10 mouse cellular contexts compared by ENCODE assay signal in the genomic region with DNA sequence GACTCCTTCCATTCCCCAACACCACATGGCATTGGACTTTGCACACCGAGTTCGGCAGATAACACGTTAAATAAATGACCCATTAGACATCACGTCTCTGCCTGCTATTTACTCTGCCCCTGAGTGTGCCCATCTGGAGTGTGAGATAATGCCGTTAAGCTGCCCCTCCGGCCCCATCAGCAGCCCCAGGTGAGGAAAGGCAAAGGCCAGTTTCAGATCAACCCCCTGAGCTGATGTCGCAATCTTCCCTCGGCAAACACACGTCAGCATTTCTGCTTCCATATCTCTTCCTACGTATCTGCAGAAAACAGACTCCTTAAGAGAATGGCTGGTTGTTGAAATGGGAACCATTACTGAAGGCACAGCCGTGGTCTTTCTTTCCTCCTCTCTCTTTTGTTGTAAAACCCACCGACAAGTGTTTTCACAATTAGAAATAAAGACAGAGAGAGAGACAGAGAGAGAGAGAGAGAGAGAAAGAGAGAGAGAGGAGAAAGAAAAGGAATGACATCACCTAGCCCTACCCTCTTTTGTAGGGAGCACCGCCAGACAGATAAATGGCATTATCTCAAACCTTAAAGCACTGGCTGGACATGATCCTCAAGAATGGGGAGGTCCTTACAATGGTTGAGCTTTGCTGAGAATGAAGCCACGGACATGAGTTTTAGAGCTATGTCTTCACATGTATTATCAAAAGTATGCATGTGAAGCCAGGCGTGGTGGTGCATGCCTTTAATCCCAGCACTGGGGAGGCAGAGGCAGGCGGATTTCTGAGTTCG. TPM values are rescaled to one million over a fixed set of nuclear protein-coding genes. Genes with fewer than 3 reads are reported as not detected.
DNase-seq lines count a peak whose midpoint lies in the region; ATAC-seq lines count a peak whose summit lies in the region.
"Had no signal": no experiment of that assay in that cellular context is flagged by ENCODE, and none has a peak within 500 bp of the region (broad histone marks: within the 10 kb centered on the region; RNA-seq: fewer than 3 reads in every experiment).

No protein-coding gene starts in this region.

- DNase-seq in adrenal gland, adult 2 months = peak; percentile 28
- no peak for DNase-seq in adrenal gland, postnatal 10 days
- no peak for DNase-seq in layer of hippocampus, adult 9-11 months
- no peak for DNase-seq in forebrain, embryonic 14.5 days (ENCODE audit: low spot score)
- DNase-seq in layer of hippocampus, adult 11-12 months (ENCODE audit: low spot score) = no peak

- peak overlapping the region; percentile 11 to 27; a peak in 3 of 4 replicates for H3K4me3 ChIP-seq in heart, embryonic 14.5 days (ENCODE audit: control insufficient read depth in 1 of 2, insufficient read depth in 1 of 2, low read depth in 1 of 2, low read length in 2 of 2)
- H3K4me3 ChIP-seq in kidney, embryonic 16.5 days (ENCODE audit: low read length) = no peak overlapping the region
- H3K4me3 ChIP-seq in forebrain, embryonic 14.5 days (ENCODE audit: low read depth, low read length) = no peak overlapping the region

- WGBS in heart, embryonic 14.5 days = 19% methylated on average over 17 of the region's 17 CpGs
- 52% methylated on average over 17 of the region's 17 CpGs for WGBS in kidney, embryonic 16.5 days
- 84% methylated on average over 17 of the region's 17 CpGs for WGBS in forebrain, embryonic 14.5 days

- peak overlapping the region; percentile 29 to 49 for H3K27ac ChIP-seq in heart, embryonic 14.5 days (replicated peaks in 1 of 2; ENCODE audit: control insufficient read depth in 1 of 2, insufficient read depth in 1 of 2, low read depth in 2 of 2, low read length in 2 of 2)
- H3K27ac ChIP-seq in kidney, embryonic 16.5 days (ENCODE audit: low read length) = no peak overlapping the region
- no peak overlapping the region for H3K27ac ChIP-seq in forebrain, embryonic 14.5 days (ENCODE audit: low read depth, low read length)

- H3K9me3 ChIP-seq in heart, embryonic 14.5 days (ENCODE audit: control insufficient read depth, low read length) = no peaks in the 10 kb centered on the region
- H3K9me3 ChIP-seq in kidney, embryonic 16.5 days (ENCODE audit: low read length) = no peaks in the 10 kb centered on the region
- no peaks in the 10 kb centered on the region for H3K9me3 ChIP-seq in forebrain, embryonic 14.5 days (replicated peaks; ENCODE audit: control insufficient read depth, low read length)

- ATAC-seq in heart, embryonic 14.5 days (ENCODE audit: insufficient number of reproducible peaks, insufficient read depth, low FRiP score, low read depth) = peak; percentile 69
- ATAC-seq in kidney, embryonic 16.5 days (ENCODE audit: low FRiP score, low TSS enrichment) = peak; percentile 44; the same call in 1 of the 2 replicates
- peak; percentile 90 for ATAC-seq in megakaryocyte progenitor cell, adult 5-6 weeks (replicated peaks; ENCODE audit: poor library complexity)
- no peak for ATAC-seq in forebrain, embryonic 14.5 days

- H3K36me3 ChIP-seq in heart, embryonic 14.5 days (ENCODE audit: control insufficient read depth, insufficient read depth, low read length) = no peaks in the 10 kb centered on the region
- H3K36me3 ChIP-seq in kidney, embryonic 16.5 days (ENCODE audit: insufficient read depth, low read length) = no peaks in the 10 kb centered on the region
- H3K36me3 ChIP-seq in forebrain, embryonic 14.5 days (ENCODE audit: control insufficient read depth, insufficient read depth, low read length) = no peaks in the 10 kb centered on the region

- H3K27me3 ChIP-seq in heart, embryonic 14.5 days (ENCODE audit: control insufficient read depth, insufficient read depth, low read length) = no peaks in the 10 kb centered on the region
- H3K27me3 ChIP-seq in kidney, embryonic 16.5 days (ENCODE audit: insufficient read depth, low read length) = no peaks in the 10 kb centered on the region
- no peaks in the 10 kb centered on the region for H3K27me3 ChIP-seq in forebrain, embryonic 14.5 days (replicated peaks; ENCODE audit: control insufficient read depth, insufficient read depth, low read length)

- H3K9ac ChIP-seq in heart, embryonic 14.5 days (ENCODE audit: low read length) = no peak overlapping the region
- no peak overlapping the region for H3K9ac ChIP-seq in kidney, embryonic 16.5 days (replicated peaks; ENCODE audit: low read length)
- H3K9ac ChIP-seq in forebrain, embryonic 14.5 days (ENCODE audit: low read length) = no peak overlapping the region

- H3K4me1 ChIP-seq in heart, embryonic 14.5 days (ENCODE audit: control insufficient read depth in 2 of 2, insufficient read depth in 2 of 2, low read length in 2 of 2) = peaks cover 12 to 13% of the 10 kb centered on the region in 2 experiments
- H3K4me1 ChIP-seq in kidney, embryonic 16.5 days (ENCODE audit: insufficient read depth, low read length) = peaks cover 5% of the 10 kb centered on the region; the same call in 1 of the 2 replicates
- H3K4me1 ChIP-seq in forebrain, embryonic 14.5 days (ENCODE audit: control insufficient read depth, insufficient read depth, low read length) = no peaks in the 10 kb centered on the region

- peak overlapping the region; percentile 57 for H3K4me2 ChIP-seq in heart, embryonic 14.5 days (ENCODE audit: low read length)
- H3K4me2 ChIP-seq in kidney, embryonic 16.5 days (replicated peaks; ENCODE audit: low read depth, low read length) = no peak overlapping the region
- H3K4me2 ChIP-seq in forebrain, embryonic 14.5 days (ENCODE audit: low read length) = no peak overlapping the region

RNA-seq across cellular contexts. Expression of gene Agfg1, which starts 23.2 kb away (rescaled TPM):
- 10 to 100 TPM; 52.7 to 54.5 TPM for total RNA-seq in adrenal gland, adult 2 months (2021)
- 25.7 and 33.3 TPM in 2 replicates for polyA plus RNA-seq in adrenal gland, adult 2 months (2012; rRNA removed)
- 10 to 100 TPM; 43.1 TPM for total RNA-seq in adrenal gland, postnatal 10 days (2021)
- polyA plus RNA-seq in heart, embryonic 14.5 days (2014; fragmentation: Nextera tagmentation; extraction: Ambion mirVana) = 38.6 and 44.6 TPM in 2 replicates
- 28.0 and 28.2 TPM in 2 replicates for polyA plus RNA-seq in kidney, embryonic 16.5 days (2015; fragmentation: Nextera tagmentation; extraction: Ambion mirVana)
- 43.1 and 48.3 TPM in 2 replicates for total RNA-seq in megakaryocyte progenitor cell, adult 5-6 weeks (2015)
- 31.5 and 36.2 TPM in 2 replicates for total RNA-seq in megakaryocyte progenitor cell, adult 5-6 weeks (2017)
- polyA plus RNA-seq in forebrain, embryonic 14.5 days (2014; fragmentation: Nextera tagmentation; extraction: Ambion mirVana) = 40.4 and 42.3 TPM in 2 replicates

RNA-seq across cellular contexts. Expression of gene Gm47791, which starts 45.1 kb away (rescaled TPM):
- total RNA-seq in adrenal gland, adult 2 months (2021) = not detected
- not detected in 2 replicates for polyA plus RNA-seq in adrenal gland, adult 2 months (2012; rRNA removed)
- total RNA-seq in adrenal gland, postnatal 10 days (2021) = not detected
- polyA plus RNA-seq in heart, embryonic 14.5 days (2014; fragmentation: Nextera tagmentation; extraction: Ambion mirVana) = not detected in 2 replicates
- not detected in 2 replicates for polyA plus RNA-seq in kidney, embryonic 16.5 days (2015; fragmentation: Nextera tagmentation; extraction: Ambion mirVana)
- total RNA-seq in megakaryocyte progenitor cell, adult 5-6 weeks (2015) = not detected in 2 replicates
- total RNA-seq in megakaryocyte progenitor cell, adult 5-6 weeks (2017) = not detected in 2 replicates
- polyA plus RNA-seq in forebrain, embryonic 14.5 days (2014; fragmentation: Nextera tagmentation; extraction: Ambion mirVana) = not detected in 2 replicates
- polyA plus RNA-seq: gonadal fat pad, adult 2 months; neural tube, embryonic 11.5 days had no signal

RNA-seq across cellular contexts. Expression of gene Tm4sf20, which starts 47.9 kb away (rescaled TPM):
- not detected for total RNA-seq in adrenal gland, adult 2 months (2021)
- not detected in 2 replicates for polyA plus RNA-seq in adrenal gland, adult 2 months (2012; rRNA removed)
- not detected for total RNA-seq in adrenal gland, postnatal 10 days (2021)
- not detected in 2 replicates for polyA plus RNA-seq in heart, embryonic 14.5 days (2014; fragmentation: Nextera tagmentation; extraction: Ambion mirVana)
- 1.1 and 1.7 TPM in 2 replicates for polyA plus RNA-seq in kidney, embryonic 16.5 days (2015; fragmentation: Nextera tagmentation; extraction: Ambion mirVana)
- total RNA-seq in megakaryocyte progenitor cell, adult 5-6 weeks (2015) = not detected in 2 replicates
- total RNA-seq in megakaryocyte progenitor cell, adult 5-6 weeks (2017) = not detected in 2 replicates
- not detected in 2 replicates for polyA plus RNA-seq in forebrain, embryonic 14.5 days (2014; fragmentation: Nextera tagmentation; extraction: Ambion mirVana)
- polyA plus RNA-seq: gonadal fat pad, adult 2 months had no signal

Comparison
In these comparisons a context has a peak if more than half of its experiments do, and no peak if none do; other contexts are left out.
1. H3K27ac ChIP-seq: peak in heart, embryonic 14.5 days (2 of 2); none in kidney, embryonic 16.5 days (single experiment) and forebrain, embryonic 14.5 days (single experiment).
2. H3K4me3 ChIP-seq: peak in heart, embryonic 14.5 days (2 of 2); none in kidney, embryonic 16.5 days (single experiment) and forebrain, embryonic 14.5 days (single experiment).